Mouse (Mus musculus) kidney, adult 2 months (tissue): ENCODE results near the gene St14.

Experiments used
- CTCF ChIP-seq: fragments of 200-500 bp; conservative IDR thresholded peaks from 2 replicates; pipeline ENCODE4 v1.5.1; 2011; ENCODE audit warnings: low read depth, mild to moderate bottlenecking, control low read depth, low read length, moderate library complexity, mixed read lengths; ENCODE audit not compliant: insufficient read depth, insufficient read length
- POLR2A ChIP-seq: fragments of 200-500 bp; IDR thresholded peaks from one replicate; pipeline ENCODE4 v1.6.1; 2011; ENCODE audit warnings: low read depth, low read length, control low read depth

- TF ChIP-seq CTCF (no peak), POLR2A (no peak)
These were observed 72.9 kb downstream of the St14 start for GRCm38 (mm10) chr9:31058723-31059122.
